Mouse (Mus musculus): ENCODE results near the gene Cxcl17.
A peak's percentile ranks its signal among the peaks of the same experiment; 100 is the strongest.

The Cxcl17 gene

GRCm38 (mm10) chr7:25390054-25390770 lies 22.5 kb downstream of the Cxcl17 start:
- DNase-seq = peak; percentile 24

- DNase-seq = peak; percentile 4
Measured at GRCm38 (mm10) chr7:25388916-25389315, 23.8 kb downstream of the Cxcl17 start.

GRCm38 (mm10) chr7:25387811-25388440 lies 24.8 kb downstream of the Cxcl17 start:
- peak; percentile 18 for DNase-seq

- DNase-seq = peak; percentile 77
Measured at GRCm38 (mm10) chr7:25385850-25386555, 26.7 kb downstream of the Cxcl17 start.

- peak; percentile 9 for DNase-seq
Measured at GRCm38 (mm10) chr7:25385259-25385658, 27.4 kb downstream of the Cxcl17 start.

GRCm38 (mm10) chr7:25384818-25385217 lies 27.9 kb downstream of the Cxcl17 start:
- DNase-seq = peak; percentile 12

- DNase-seq = peak; percentile 14
Measured at GRCm38 (mm10) chr7:25384318-25384717, 28.4 kb downstream of the Cxcl17 start.

GRCm38 (mm10) chr7:25383891-25384290 lies 28.8 kb downstream of the Cxcl17 start:
- DNase-seq = no peak

- no peak for DNase-seq
Measured at GRCm38 (mm10) chr7:25383385-25383784, 29.3 kb downstream of the Cxcl17 start.

- no peak for DNase-seq
Measured at GRCm38 (mm10) chr7:25382541-25382940, 30.1 kb downstream of the Cxcl17 start.

GRCm38 (mm10) chr7:25381284-25381680 lies 31.4 kb downstream of the Cxcl17 start:
- DNase-seq = no peak

- DNase-seq = no peak
Measured at GRCm38 (mm10) chr7:25380392-25381283, 32.0 kb downstream of the Cxcl17 start.

GRCm38 (mm10) chr7:25379551-25380351 lies 32.9 kb downstream of the Cxcl17 start:
- DNase-seq = peak; percentile 39

GRCm38 (mm10) chr7:25378181-25379100 lies 34.2 kb downstream of the Cxcl17 start:
- no peak for DNase-seq

- DNase-seq = no peak
Measured at GRCm38 (mm10) chr7:25377100-25377700, 35.5 kb downstream of the Cxcl17 start.

- peak; percentile 93 for DNase-seq
Measured at GRCm38 (mm10) chr7:25376556-25376955, 36.1 kb downstream of the Cxcl17 start.

- no peak for DNase-seq
Measured at GRCm38 (mm10) chr7:25372441-25372840, 40.2 kb downstream of the Cxcl17 start.

- peak; percentile 39 for DNase-seq
Measured at GRCm38 (mm10) chr7:25369058-25369749, 43.5 kb downstream of the Cxcl17 start, which contains the start of gene Cnfn. Gene Cnfn, minus strand, starts transcription at chr7:25369724.

- DNase-seq = peak; percentile 67
Measured at GRCm38 (mm10) chr7:25368333-25368732, 44.4 kb downstream of the Cxcl17 start.
